Mouse (Mus musculus) liver, embryonic 16.5 days (tissue): ENCODE data around the gene Ndufb11. TPM values are rescaled to one million over a fixed set of nuclear protein-coding genes. Genes with fewer than 3 reads are reported as not detected.

ENCODE experiments used
- ATAC-seq: fragments of 200-750 bp; cut with Nextera tagmentation; 2 replicates; pipeline ENCODE4 v1.8.0; 2017; ENCODE audit warnings: low read depth, mild to moderate bottlenecking, moderate number of reproducible peaks, moderate library complexity
- H3K27ac ChIP-seq: fragments of 300-500 bp; sonication (generic); 2 replicates; pipeline ENCODE4 v1.5.1; 2014; ENCODE audit warnings: mild to moderate bottlenecking, low read length
- H3K27me3 ChIP-seq: fragments of 300-500 bp; sonication (generic); 2 replicates; pipeline ENCODE4 v1.6.1; 2014; ENCODE audit warnings: low read depth, low read length, mixed read lengths; ENCODE audit not compliant: control insufficient read depth, insufficient read depth
- H3K36me3 ChIP-seq: fragments of 300-500 bp; sonication (generic); 2 replicates; pipeline ENCODE4 v1.6.1; 2014; ENCODE audit warnings: mild to moderate bottlenecking; ENCODE audit not compliant: control insufficient read depth, insufficient read depth
- H3K4me1 ChIP-seq: fragments of 300-500 bp; sonication (generic); 2 replicates; pipeline ENCODE4 v1.6.1; 2014; ENCODE audit warnings: low read depth, low read length, mixed read lengths; ENCODE audit not compliant: control insufficient read depth
- H3K4me2 ChIP-seq: fragments of 300-500 bp; sonication (generic); 2 replicates; pipeline ENCODE4 v1.6.1; 2014; ENCODE audit warnings: low read depth, low read length, mixed read lengths
- H3K4me3 ChIP-seq: fragments of 300-500 bp; sonication (generic); 2 replicates; pipeline ENCODE4 v1.5.1; 2014; ENCODE audit warnings: low read depth, mild to moderate bottlenecking, low read length
- H3K9ac ChIP-seq: fragments of 300-500 bp; sonication (generic); 2 replicates; pipeline ENCODE4 v1.6.1; 2014; ENCODE audit warnings: low read depth, low read length
- H3K9me3 ChIP-seq: fragments of 300-500 bp; sonication (generic); replicated peaks from 2 replicates; pipeline ENCODE4 v1.6.1; 2016; ENCODE audit warnings: low read length; ENCODE audit not compliant: control insufficient read depth
- whole genome bisulfite sequencing: fragments of 180-500 bp; shearing (Covaris S2); extraction: QIAGEN DNeasy Blood & Tissue Kit; methylation state at CpG from one replicate; pipeline ENCODE4 v1.1.7; 2014; ENCODE audit not compliant: insufficient replicate concordance; 5-methylcytosine and 5-hydroxymethylcytosine counted together
- polyA plus RNA-seq: library from polyadenylated mRNA; unstranded; fragments of >200 nt; fragmentation: Nextera tagmentation; extraction: Ambion mirVana; gene quantifications from 2 replicates; pipeline ENCODE4 v1.2.1, GENCODE M21; 2015

Ndufb11 gene
- polyA plus RNA-seq, 1 experiment from 2014 or later, result 168 TPM

DNA sequence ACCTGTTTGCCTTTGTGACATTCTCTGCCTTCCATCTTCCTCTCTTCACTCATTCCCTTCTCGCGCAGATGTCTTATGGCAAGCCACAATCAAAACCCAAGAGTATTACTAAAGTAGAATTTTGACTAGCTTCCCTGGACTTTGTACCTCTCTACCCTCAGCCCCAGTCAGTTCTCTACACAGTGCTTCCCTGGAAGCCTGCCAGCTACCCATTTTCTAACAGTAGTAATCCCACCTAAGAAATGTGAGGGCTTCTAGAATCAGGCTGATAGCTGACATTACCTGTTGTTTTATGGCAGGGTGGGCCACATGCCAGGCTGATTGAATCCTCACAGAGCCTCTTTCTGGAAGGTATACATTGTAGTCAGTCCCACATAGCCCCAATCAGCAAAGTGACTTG, 20.7 kb upstream of the Ndufb11 start:
- 74% methylated on average over 2 of the region's 2 CpGs for WGBS
- Histone ChIP-seq H3K36me3 (peaks cover 9% of the 10 kb centered on the region), H3K4me1 (no peaks in the 10 kb centered on the region), H3K27me3 (no peaks in the 10 kb centered on the region), H3K4me3 (no peak overlapping the region), H3K9ac (no peak overlapping the region), H3K27ac (no peak overlapping the region), H3K4me2 (no peak overlapping the region), H3K9me3 (no peaks in the 10 kb centered on the region)
- no peak for ATAC-seq

- H3K27ac ChIP-seq, result peak overlapping the region; percentile 78
- WGBS, result 20% methylated on average over 31 of the region's 31 CpGs
Observed at GRCm38 (mm10) chrX:20617903-20618399, 532 bp upstream of the Ndufb11 start.

GRCm38 (mm10) chrX:20616861-20617175, 601 bp downstream of the Ndufb11 start:
- WGBS, result 21% methylated on average over 17 of the region's 17 CpGs
- peak; percentile 6; the same call in 1 of the 2 replicates for ATAC-seq

More at GRCm38 (mm10) chrX:20617903-20618399, 532 bp upstream of the Ndufb11 start:
- H3K9me3 ChIP-seq, result no peaks in the 10 kb centered on the region
- H3K27me3 ChIP-seq, result no peaks in the 10 kb centered on the region
- peaks cover 12% of the 10 kb centered on the region for H3K36me3 ChIP-seq
- peak; percentile 3 for ATAC-seq
- H3K4me3 ChIP-seq, result peak overlapping the region; percentile 67
- H3K9ac ChIP-seq, result peak overlapping the region; percentile 69
- H3K4me1 ChIP-seq, result peaks cover 3% of the 10 kb centered on the region
- peak overlapping the region; percentile 63 for H3K4me2 ChIP-seq

DNA sequence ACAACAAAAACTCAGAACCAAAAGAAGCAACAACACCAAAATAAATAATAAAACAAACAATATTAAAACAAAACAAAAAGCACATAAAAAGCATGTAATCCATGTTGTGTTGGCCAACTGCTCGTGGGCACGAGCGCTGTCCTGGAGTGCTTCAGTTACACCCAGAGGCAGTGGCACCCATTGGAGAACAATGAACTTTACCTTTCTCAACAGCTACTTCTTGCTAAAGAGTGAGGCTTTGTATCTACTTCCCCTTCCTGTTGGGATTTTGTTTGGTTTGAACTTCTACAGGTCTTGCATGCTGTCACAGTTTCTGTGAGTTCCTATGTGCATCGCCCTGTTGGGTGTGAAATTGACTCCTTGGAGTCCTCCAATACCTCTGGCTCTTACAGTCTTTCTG, 8.9 kb downstream of the Ndufb11 start:
- Histone ChIP-seq H3K27me3 (no peaks in the 10 kb centered on the region), H3K36me3 (no peaks in the 10 kb centered on the region), H3K9me3 (no peaks in the 10 kb centered on the region), H3K4me2 (no peak overlapping the region), H3K27ac (no peak overlapping the region), H3K4me1 (no peaks in the 10 kb centered on the region), H3K4me3 (no peak overlapping the region), H3K9ac (no peak overlapping the region)
- ATAC-seq, result no peak
- WGBS, result 71% methylated on average over 4 of the region's 4 CpGs

More at GRCm38 (mm10) chrX:20616861-20617175, 601 bp downstream of the Ndufb11 start:
- peak overlapping the region; percentile 60 for H3K4me2 ChIP-seq
- peak overlapping the region; percentile 67 for H3K4me3 ChIP-seq
- H3K9ac ChIP-seq, result peak overlapping the region; percentile 76
- H3K27ac ChIP-seq, result peak overlapping the region; percentile 95
- H3K9me3 ChIP-seq, result no peaks in the 10 kb centered on the region
- H3K4me1 ChIP-seq, result peaks cover 3% of the 10 kb centered on the region
- peaks cover 11% of the 10 kb centered on the region for H3K36me3 ChIP-seq
- no peaks in the 10 kb centered on the region for H3K27me3 ChIP-seq

- no peaks in the 10 kb centered on the region for H3K27me3 ChIP-seq
Observed at GRCm38 (mm10) chrX:20587968-20588367, 29.5 kb downstream of the Ndufb11 start.

GRCm38 (mm10) chrX:20573927-20574326, 43.5 kb downstream of the Ndufb11 start:
- Histone ChIP-seq H3K36me3 (no peaks in the 10 kb centered on the region), H3K27ac (no peak overlapping the region), H3K9me3 (no peaks in the 10 kb centered on the region), H3K27me3 (no peaks in the 10 kb centered on the region), H3K4me2 (no peak overlapping the region), H3K4me3 (no peak overlapping the region), H3K9ac (no peak overlapping the region), H3K4me1 (no peaks in the 10 kb centered on the region)
- no peak for ATAC-seq
- 40% methylated on average over 4 of the region's 4 CpGs for WGBS

More at GRCm38 (mm10) chrX:20587968-20588367, 29.5 kb downstream of the Ndufb11 start:
- H3K27ac ChIP-seq, result no peak overlapping the region
- H3K4me3 ChIP-seq, result no peak overlapping the region
- H3K9me3 ChIP-seq, result no peaks in the 10 kb centered on the region
- H3K4me1 ChIP-seq, result no peaks in the 10 kb centered on the region
- 13% methylated on average over 4 of the region's 4 CpGs for WGBS
- no peak overlapping the region for H3K9ac ChIP-seq
- ATAC-seq, result no peak
- H3K4me2 ChIP-seq, result no peak overlapping the region
- no peaks in the 10 kb centered on the region for H3K36me3 ChIP-seq

DNA sequence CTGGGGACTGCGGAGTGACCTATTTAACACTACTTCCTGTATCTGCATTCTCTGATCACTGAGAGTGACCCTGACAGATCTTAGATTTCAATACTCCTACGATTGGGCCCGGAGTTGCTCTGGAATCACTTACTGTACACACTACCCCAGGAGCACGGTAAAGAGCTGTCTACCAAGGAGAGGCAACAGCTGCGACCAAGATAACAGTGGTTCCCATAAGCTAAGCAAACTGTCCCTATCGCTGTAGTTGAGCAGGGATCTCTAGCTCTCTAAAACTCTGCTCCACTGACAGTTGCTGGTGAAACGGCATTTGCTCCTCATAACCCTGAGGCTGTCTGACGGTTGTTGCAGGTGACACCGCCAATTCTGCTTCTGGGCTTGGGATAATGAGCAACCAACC, 44.7 kb downstream of the Ndufb11 start:
- 43% methylated on average over 9 of the region's 9 CpGs for WGBS
- ATAC-seq, result no peak
- H3K9ac ChIP-seq, result no peak overlapping the region

GRCm38 (mm10) chrX:20571024-20571423, 46.4 kb downstream of the Ndufb11 start:
- no peaks in the 10 kb centered on the region for H3K4me1 ChIP-seq
- no peaks in the 10 kb centered on the region for H3K36me3 ChIP-seq
- no peaks in the 10 kb centered on the region for H3K27me3 ChIP-seq
- no peak overlapping the region for H3K9ac ChIP-seq
- H3K4me3 ChIP-seq, result no peak overlapping the region
- ATAC-seq, result peak; percentile 13; the same call in 1 of the 2 replicates
- H3K4me2 ChIP-seq, result no peak overlapping the region
- no peak overlapping the region for H3K27ac ChIP-seq
- H3K9me3 ChIP-seq, result no peaks in the 10 kb centered on the region
- 42% methylated on average over 2 of the region's 2 CpGs for WGBS

More for the DNA sequence above, 44.7 kb downstream of the Ndufb11 start:
- H3K27ac ChIP-seq, result no peak overlapping the region
- H3K4me1 ChIP-seq, result no peaks in the 10 kb centered on the region
- no peaks in the 10 kb centered on the region for H3K36me3 ChIP-seq
- no peaks in the 10 kb centered on the region for H3K9me3 ChIP-seq
- H3K4me2 ChIP-seq, result no peak overlapping the region
- H3K4me3 ChIP-seq, result no peak overlapping the region
- no peaks in the 10 kb centered on the region for H3K27me3 ChIP-seq
